Mouse (Mus musculus): ENCODE measurements around the gene Fnbp1.

The Fnbp1 gene

GRCm38 (mm10) chr2:31150762-31151161, 9.0 kb upstream of the Fnbp1 start:
- no peak for DNase-seq (ENCODE audit: low spot score in 2 of 2)

GRCm38 (mm10) chr2:31147054-31147453, 5.2 kb upstream of the Fnbp1 start:
- DNase-seq (ENCODE audit: low spot score in 2 of 2), result no peak

GRCm38 (mm10) chr2:31144901-31145300, 3.1 kb upstream of the Fnbp1 start:
- no peak for DNase-seq (ENCODE audit: low spot score in 2 of 2)

GRCm38 (mm10) chr2:31143768-31144695, 2.2 kb upstream of the Fnbp1 start:
- no peak for DNase-seq (ENCODE audit: low spot score in 2 of 2)

GRCm38 (mm10) chr2:31143326-31143725, 1.5 kb upstream of the Fnbp1 start:
- DNase-seq (ENCODE audit: low spot score in 2 of 2), result no peak

GRCm38 (mm10) chr2:31142505-31142904, 697 bp upstream of the Fnbp1 start:
- peak in 1 of 2 experiments; percentile 33 for DNase-seq (ENCODE audit: low spot score in 2 of 2)

GRCm38 (mm10) chr2:31141074-31141866, 538 bp downstream of the Fnbp1 start:
- peak; percentile 35 to 48 for DNase-seq (ENCODE audit: low spot score in 2 of 2)

- DNase-seq (ENCODE audit: low spot score in 2 of 2), result peak in 1 of 2 experiments; percentile 31
These were observed 1.1 kb downstream of the Fnbp1 start for GRCm38 (mm10) chr2:31140772-31141073.

- DNase-seq (ENCODE audit: low spot score in 2 of 2), result no peak
These were observed 1.6 kb downstream of the Fnbp1 start for GRCm38 (mm10) chr2:31139991-31140771.

- no peak for DNase-seq (ENCODE audit: low spot score in 2 of 2)
These were observed 2.6 kb downstream of the Fnbp1 start for GRCm38 (mm10) chr2:31139174-31139632.

- DNase-seq (ENCODE audit: low spot score in 2 of 2), result no peak
These were observed 4.7 kb downstream of the Fnbp1 start for GRCm38 (mm10) chr2:31137018-31137590.

- no peak for DNase-seq (ENCODE audit: low spot score in 2 of 2)
These were observed 5.5 kb downstream of the Fnbp1 start for GRCm38 (mm10) chr2:31136338-31136737.

GRCm38 (mm10) chr2:31135512-31135931, 6.3 kb downstream of the Fnbp1 start:
- DNase-seq (ENCODE audit: low spot score in 2 of 2), result no peak

- DNase-seq (ENCODE audit: low spot score in 2 of 2), result no peak
These were observed 7.8 kb downstream of the Fnbp1 start for GRCm38 (mm10) chr2:31133981-31134380.

GRCm38 (mm10) chr2:31132682-31133081, 9.1 kb downstream of the Fnbp1 start:
- DNase-seq (ENCODE audit: low spot score in 2 of 2), result no peak

GRCm38 (mm10) chr2:31130815-31131299, 11.0 kb downstream of the Fnbp1 start:
- DNase-seq (ENCODE audit: low spot score in 2 of 2), result no peak

- DNase-seq (ENCODE audit: low spot score in 2 of 2), result no peak
These were observed 11.9 kb downstream of the Fnbp1 start for GRCm38 (mm10) chr2:31129742-31130518.

- DNase-seq (ENCODE audit: low spot score in 2 of 2), result no peak
These were observed 13.9 kb downstream of the Fnbp1 start for GRCm38 (mm10) chr2:31127899-31128298.

- DNase-seq (ENCODE audit: low spot score in 2 of 2), result no peak
These were observed 14.6 kb downstream of the Fnbp1 start for GRCm38 (mm10) chr2:31127219-31127618.

- DNase-seq (ENCODE audit: low spot score in 2 of 2), result no peak
These were observed 15.8 kb downstream of the Fnbp1 start for GRCm38 (mm10) chr2:31126048-31126447.

- DNase-seq (ENCODE audit: low spot score in 2 of 2), result no peak
These were observed 16.7 kb downstream of the Fnbp1 start for GRCm38 (mm10) chr2:31125156-31125555.

Measured in frontal cortex, postnatal 36 days (tissue).